Mouse (Mus musculus) C2C12 (cell line): ENCODE data around the gene Hist1h2be. TPM values are rescaled to one million over a fixed set of nuclear protein-coding genes. Genes with fewer than 3 reads are reported as not detected.
"Not testable (repeated sequence)": the region's sequence is repeated elsewhere in the genome, so short reads cannot be mapped to it uniquely, and the experiment has no call there.

ENCODE experiments used
- H3K27me3 ChIP-seq: one replicate; pipeline ENCODE4 v1.6.1; 2011; ENCODE audit not compliant: control insufficient read depth, insufficient read depth, insufficient read length
- H3K36me3 ChIP-seq: one replicate; pipeline ENCODE4 v1.6.1; 2011; ENCODE audit not compliant: control insufficient read depth, insufficient read depth
- H3K4me3 ChIP-seq: one replicate; pipeline ENCODE4 v1.5.1; 2011; ENCODE audit warnings: mild to moderate bottlenecking, control low read depth; ENCODE audit not compliant: poor library complexity, insufficient read depth, severe bottlenecking
- H3K79me2 ChIP-seq: one replicate; pipeline ENCODE4 v1.6.1; 2011; ENCODE audit not compliant: control insufficient read depth, insufficient read depth
- H3K79me3 ChIP-seq: one replicate; pipeline ENCODE4 v1.6.1; 2011; ENCODE audit warnings: low read depth, control low read depth
- H3ac ChIP-seq: one replicate; pipeline ENCODE3; 2011; ENCODE audit warnings: low read depth; ENCODE audit not compliant: control insufficient read depth, insufficient read length
- CEBPB ChIP-seq: IDR thresholded peaks from one replicate; pipeline ENCODE4 v1.6.1; 2011; ENCODE audit warnings: low read depth, mild to moderate bottlenecking, control low read depth, moderate library complexity
- CTCF ChIP-seq: IDR thresholded peaks from one replicate; pipeline ENCODE4 v1.5.1; 2011; ENCODE audit not compliant: control insufficient read depth, insufficient read depth, insufficient read length
- FOSL1 ChIP-seq: IDR thresholded peaks from one replicate; pipeline ENCODE4 v1.8.0; 2011; ENCODE audit warnings: mild to moderate bottlenecking, low read length; ENCODE audit not compliant: poor library complexity, insufficient read depth, severe bottlenecking
- MAX ChIP-seq: IDR thresholded peaks from one replicate; pipeline ENCODE4 v1.6.1; 2011; ENCODE audit warnings: mild to moderate bottlenecking, control low read depth
- MYOD1 ChIP-seq: IDR thresholded peaks from one replicate; pipeline ENCODE4 v1.6.1; 2011; ENCODE audit warnings: low read depth; ENCODE audit not compliant: control insufficient read depth, insufficient read length
- MYOG ChIP-seq: IDR thresholded peaks from one replicate; pipeline ENCODE4 v1.6.1; 2011; ENCODE audit not compliant: control insufficient read depth, insufficient read length; ENCODE audit errors: extremely low read depth
- USF1 ChIP-seq: IDR thresholded peaks from one replicate; pipeline ENCODE4 v1.6.1; 2011; ENCODE audit warnings: low read depth, mild to moderate bottlenecking, control low read depth, moderate library complexity
- polyA plus RNA-seq: library from polyadenylated mRNA; unstranded; fragments of >200 nt; fragmentation: generic; extraction: Trizol; gene quantifications from one replicate; pipeline ENCODE4 v1.2.1, GENCODE M21; 2012; ENCODE audit warnings: missing spikeins

Hist1h2be gene
- polyA plus RNA-seq, 1 experiment, result 0.98 TPM

DNA sequence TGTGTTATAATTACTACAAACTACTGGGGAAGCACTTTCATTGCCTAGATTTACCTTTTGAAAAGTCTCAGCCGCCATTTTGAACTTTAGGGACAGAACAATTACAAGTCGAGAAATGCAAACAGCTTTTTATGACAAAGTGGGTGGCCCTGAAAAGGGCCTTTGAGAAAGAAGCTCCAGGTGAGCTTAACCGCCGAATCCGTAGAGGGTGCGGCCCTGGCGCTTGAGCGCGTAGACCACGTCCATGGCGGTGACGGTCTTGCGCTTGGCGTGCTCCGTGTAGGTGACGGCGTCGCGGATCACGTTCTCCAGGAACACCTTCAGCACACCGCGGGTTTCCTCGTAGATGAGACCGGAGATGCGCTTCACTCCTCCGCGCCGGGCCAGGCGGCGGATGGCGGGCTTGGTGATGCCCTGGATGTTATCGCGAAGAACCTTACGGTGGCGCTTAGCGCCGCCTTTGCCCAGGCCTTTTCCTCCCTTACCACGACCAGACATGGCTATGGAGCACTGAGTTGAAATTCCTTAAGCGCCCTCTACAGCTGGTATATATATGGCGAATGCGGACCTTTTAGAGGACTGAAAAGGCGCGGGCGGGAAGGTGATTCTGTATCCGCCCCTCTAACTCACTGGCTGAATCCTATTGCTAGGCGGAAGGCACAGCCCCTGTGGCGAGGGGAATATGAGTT lies 69.6 kb downstream of the Hist1h2be start, which contains the start of gene Hist1h4f:
Hist1h4f (minus strand) TSS at position 503 of the 689 bp plus-strand sequence.
- H3K27me3 ChIP-seq, H3K79me2 ChIP-seq, H3K79me3 ChIP-seq, H3K36me3 ChIP-seq: not testable (repeated sequence)
- H3ac ChIP-seq, result peak within 1 kb of the TSS; percentile 48
- H3K4me3 ChIP-seq, result peak within 1 kb of the TSS; percentile 7
- peak; percentile 30 for TF ChIP-seq CEBPB

DNA sequence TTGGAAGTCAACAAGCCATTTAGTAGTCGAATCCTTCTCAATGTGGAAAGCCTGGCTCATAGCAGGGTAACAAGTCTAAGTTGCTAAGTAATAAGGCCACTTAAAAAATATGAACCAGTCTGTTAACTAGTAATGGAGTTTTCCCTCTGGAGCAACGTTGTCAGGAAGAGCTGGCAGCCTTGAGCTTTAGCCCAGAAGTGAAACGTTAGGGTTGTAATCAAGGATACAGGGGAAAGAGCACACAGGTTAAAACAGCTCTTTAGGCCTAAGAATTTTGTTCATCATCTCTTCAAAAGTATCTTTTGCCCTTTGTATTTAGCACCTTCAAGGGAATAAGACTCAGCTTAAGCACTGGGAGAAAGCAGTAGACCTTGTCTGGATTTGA lies 70.2 kb downstream of the Hist1h2be start:
- peak overlapping the region; percentile 48 for H3ac ChIP-seq
- H3K27me3 ChIP-seq, result no peaks in the 10 kb centered on the region
- H3K4me3 ChIP-seq, result peak overlapping the region; percentile 7
- no peaks in the 10 kb centered on the region for H3K79me3 ChIP-seq
- H3K36me3 ChIP-seq, result no peaks in the 10 kb centered on the region
- TF ChIP-seq MYOG (no peak), MAX (no peak), FOSL1 (no peak), CEBPB (no peak), USF1 (no peak), MYOD1 (no peak), CTCF (no peak)
- no peaks in the 10 kb centered on the region for H3K79me2 ChIP-seq

DNA sequence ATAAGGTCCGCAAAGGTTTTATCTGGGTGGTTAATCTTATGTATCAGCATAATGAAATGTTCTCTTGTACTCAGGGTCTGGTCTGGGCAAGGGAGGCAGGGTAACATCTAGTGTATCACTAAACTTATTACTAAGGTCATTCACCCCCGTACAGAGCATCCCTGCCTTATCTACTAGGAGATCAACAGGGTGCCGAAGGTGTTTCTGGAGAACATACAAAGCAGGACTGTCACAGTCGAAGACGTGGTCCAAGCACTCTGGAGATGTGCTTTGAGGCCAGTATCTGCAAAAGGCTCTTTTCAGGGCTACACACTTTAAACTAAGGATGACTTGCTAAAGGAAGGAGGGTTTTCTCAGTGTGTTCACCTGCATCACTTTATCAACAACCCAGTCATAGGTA lies 74.2 kb downstream of the Hist1h2be start:
- no peaks in the 10 kb centered on the region for H3K79me2 ChIP-seq
- H3K27me3 ChIP-seq, result no peaks in the 10 kb centered on the region
- no peaks in the 10 kb centered on the region for H3K36me3 ChIP-seq
- no peaks in the 10 kb centered on the region for H3K79me3 ChIP-seq
- H3ac ChIP-seq, result no peak overlapping the region
- H3K4me3 ChIP-seq, result no peak overlapping the region
- TF ChIP-seq CEBPB (no peak), MAX (no peak), MYOG (no peak), USF1 (no peak), CTCF (no peak), MYOD1 (no peak), FOSL1 (no peak)

DNA sequence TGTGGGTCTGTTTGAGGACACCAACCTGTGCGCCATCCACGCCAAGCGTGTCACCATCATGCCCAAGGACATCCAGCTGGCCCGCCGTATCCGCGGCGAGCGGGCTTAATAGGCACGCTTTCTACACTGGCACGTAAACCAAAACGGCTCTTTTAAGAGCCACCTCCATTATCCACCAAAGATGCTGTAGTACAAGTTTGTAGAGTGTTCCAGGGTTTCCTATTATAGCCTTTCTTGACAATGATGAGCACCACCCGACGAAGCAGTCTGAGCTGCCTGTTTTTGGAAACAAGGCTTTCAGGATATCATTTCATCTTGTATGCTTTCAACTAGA lies 76.2 kb downstream of the Hist1h2be start:
- not testable (repeated sequence) for H3ac ChIP-seq, H3K79me2 ChIP-seq, H3K4me3 ChIP-seq, H3K79me3 ChIP-seq, H3K27me3 ChIP-seq, H3K36me3 ChIP-seq

DNA sequence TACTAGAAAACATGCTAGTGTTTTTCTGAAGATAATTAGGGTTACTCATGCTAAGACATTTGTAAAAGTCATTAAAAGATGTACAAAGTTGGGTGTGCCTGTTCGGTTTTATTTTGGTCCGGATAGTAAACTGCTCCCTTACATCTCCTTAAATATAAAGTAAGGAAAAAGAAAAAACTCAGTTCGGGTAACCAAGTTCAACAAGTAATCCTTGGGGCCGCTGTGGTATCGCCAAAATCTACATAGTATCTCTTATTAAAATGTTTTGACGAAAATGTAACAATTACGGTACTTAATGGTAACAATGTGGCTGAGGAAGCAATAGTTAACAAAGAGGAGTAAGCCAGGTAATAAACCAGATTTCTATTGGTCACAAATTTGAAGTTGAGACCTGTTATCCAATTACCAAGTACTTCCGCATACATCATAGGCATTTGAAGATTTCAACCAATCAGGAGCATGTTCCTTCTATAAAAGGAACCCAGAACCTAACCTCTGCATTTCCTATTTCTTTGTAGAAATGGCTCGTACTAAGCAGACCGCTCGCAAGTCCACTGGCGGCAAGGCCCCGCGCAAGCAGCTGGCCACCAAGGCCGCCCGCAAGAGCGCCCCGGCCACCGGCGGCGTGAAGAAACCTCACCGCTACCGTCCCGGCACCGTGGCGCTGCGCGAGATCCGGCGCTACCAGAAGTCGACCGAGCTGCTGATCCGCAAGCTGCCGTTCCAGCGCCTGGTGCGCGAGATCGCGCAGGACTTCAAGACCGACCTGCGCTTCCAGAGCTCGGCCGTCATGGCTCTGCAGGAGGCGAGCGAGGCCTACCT lies 76.7 kb downstream of the Hist1h2be start, which contains the start of gene Hist1h3f:
Hist1h3f (plus strand) TSS at position 88 of the 822 bp plus-strand sequence.
- Histone ChIP-seq H3K27me3 (no peaks in the 10 kb centered on the region), H3ac (peak within 1 kb of the TSS; percentile 65), H3K79me2 (no peaks in the 10 kb centered on the region), H3K4me3 (peak within 1 kb of the TSS; percentile 30), H3K36me3 (no peaks in the 10 kb centered on the region), H3K79me3 (no peaks in the 10 kb centered on the region)
- TF ChIP-seq USF1, result no peak
- no peak for TF ChIP-seq CTCF
- no peak for TF ChIP-seq MYOG
- no peak for TF ChIP-seq CEBPB
- TF ChIP-seq MAX, result no peak
- no peak for TF ChIP-seq FOSL1
- TF ChIP-seq MYOD1, result no peak

DNA sequence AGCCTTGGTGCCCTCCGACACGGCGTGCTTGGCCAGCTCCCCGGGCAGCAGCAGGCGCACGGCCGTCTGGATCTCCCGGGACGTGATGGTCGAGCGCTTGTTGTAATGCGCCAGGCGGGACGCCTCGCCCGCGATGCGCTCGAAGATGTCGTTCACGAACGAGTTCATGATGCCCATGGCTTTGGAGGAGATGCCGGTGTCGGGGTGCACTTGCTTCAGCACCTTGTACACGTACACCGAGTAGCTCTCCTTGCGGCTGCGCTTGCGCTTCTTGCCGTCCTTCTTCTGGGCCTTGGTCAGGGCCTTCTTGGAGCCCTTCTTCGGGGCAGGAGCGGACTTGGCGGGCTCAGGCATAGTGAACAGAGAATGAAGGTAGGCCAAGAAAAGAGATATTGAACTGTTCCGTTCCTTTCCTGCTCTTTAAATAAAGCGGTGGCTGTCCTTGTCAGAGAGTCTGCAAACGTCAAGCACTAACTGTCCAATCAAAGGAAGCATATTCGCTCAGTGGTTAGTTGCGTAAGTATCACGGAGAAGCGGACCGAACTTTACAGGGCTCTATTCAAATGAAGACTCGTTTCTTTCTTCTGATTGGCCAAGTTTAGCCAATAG lies 77.8 kb downstream of the Hist1h2be start, which contains the start of gene Hist1h2bh:
Hist1h2bh (minus strand) TSS at position 394 of the 609 bp plus-strand sequence.
- Histone ChIP-seq H3K4me3 (peak within 1 kb of the TSS; percentile 30), H3ac (peak within 1 kb of the TSS; percentile 65)
- H3K27me3 ChIP-seq, H3K79me2 ChIP-seq, H3K36me3 ChIP-seq, H3K79me3 ChIP-seq: not testable (repeated sequence)
- peak; percentile 97 for TF ChIP-seq CEBPB

DNA sequence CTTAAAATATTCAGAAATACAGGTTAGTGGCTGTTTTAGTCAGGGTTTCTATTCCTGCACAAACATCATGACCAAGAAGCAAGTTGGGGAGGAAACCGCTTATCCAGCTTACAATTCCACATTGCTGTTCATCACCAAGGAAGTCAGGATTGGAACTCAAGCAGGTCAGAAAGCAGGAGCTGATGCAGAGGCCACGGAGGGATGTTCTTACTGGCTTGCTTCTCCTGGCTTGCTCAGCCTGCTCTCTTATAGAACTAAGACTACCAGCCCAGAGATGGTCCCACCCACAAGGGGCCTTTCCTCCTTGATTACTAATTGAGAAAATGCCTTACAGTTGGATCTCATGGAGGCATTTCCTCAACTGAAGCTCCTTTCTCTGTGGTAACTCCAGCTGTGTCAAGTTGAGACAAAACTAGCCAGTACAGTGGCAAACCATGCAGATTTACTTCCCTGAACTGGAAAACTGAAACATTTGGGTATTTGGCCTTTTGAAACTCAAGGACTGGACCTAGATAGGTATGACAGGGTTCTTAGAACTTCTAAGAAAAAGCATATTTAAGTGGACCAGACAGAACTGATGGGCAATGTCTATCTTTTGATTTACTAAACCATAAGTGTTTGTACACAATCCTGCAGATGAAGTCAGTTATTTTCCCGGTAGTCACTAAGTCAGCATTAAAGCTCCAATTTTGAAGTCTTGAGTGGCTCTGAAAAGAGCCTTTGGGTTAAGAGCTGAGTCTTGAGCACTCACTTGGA lies 78.5 kb downstream of the Hist1h2be start:
- peak overlapping the region; percentile 65 for H3ac ChIP-seq
- not testable (repeated sequence) for H3K79me2 ChIP-seq, H3K36me3 ChIP-seq, H3K27me3 ChIP-seq, H3K79me3 ChIP-seq
- peak overlapping the region; percentile 30 for H3K4me3 ChIP-seq
